Mouse (Mus musculus) cerebellum, adult (tissue): ENCODE measurements at regions not wholly inside any gene's neighbourhood (a gene's known extent, or its start where the extent isn't known, plus 50 kb on each side); places are given as distances from the start of the nearest gene placed in this dataset.

ENCODE experiments used
- ATAC-seq: cut with Nextera tagmentation; 2 replicates; pipeline ENCODE4 v1.9.2; 2017; ENCODE audit warnings: mild to moderate bottlenecking, moderate library complexity, mixed read lengths; ENCODE audit not compliant: insufficient number of reproducible peaks, low FRiP score, low TSS enrichment

GRCm38 (mm10) chr4:152767372-152767771 lies 289.7 kb upstream of the Kcnab2 start:
- ATAC-seq = no peak

- no peak for ATAC-seq
Observed at GRCm38 (mm10) chr4:152763116-152763515, 285.4 kb upstream of the Kcnab2 start.

- ATAC-seq = no peak
Observed at GRCm38 (mm10) chr4:152762576-152762975, 284.9 kb upstream of the Kcnab2 start.

- 0 out of 2 replicates have a peak, but pooled peaks have one; percentile 10 for ATAC-seq
Observed at GRCm38 (mm10) chr4:152757191-152757590, 279.5 kb upstream of the Kcnab2 start.

GRCm38 (mm10) chr4:152756535-152756934 lies 278.9 kb upstream of the Kcnab2 start:
- ATAC-seq = peak; percentile 62; the same call in 1 of the 2 replicates

GRCm38 (mm10) chr4:152755756-152756155 lies 278.1 kb upstream of the Kcnab2 start:
- no peak for ATAC-seq

GRCm38 (mm10) chr4:152744366-152744765 lies 266.7 kb upstream of the Kcnab2 start:
- no peak for ATAC-seq

GRCm38 (mm10) chr4:152733017-152733416 lies 255.3 kb upstream of the Kcnab2 start:
- no peak for ATAC-seq

GRCm38 (mm10) chr4:152731988-152732387 lies 254.3 kb upstream of the Kcnab2 start:
- ATAC-seq = no peak

- no peak for ATAC-seq
Observed at GRCm38 (mm10) chr4:152731082-152731720, 253.5 kb upstream of the Kcnab2 start.

- ATAC-seq = no peak
Observed at GRCm38 (mm10) chr4:152729421-152729820, 251.8 kb upstream of the Kcnab2 start.

- ATAC-seq = no peak
Observed at GRCm38 (mm10) chr4:152725881-152726280, 248.2 kb upstream of the Kcnab2 start.

- no peak for ATAC-seq
Observed at GRCm38 (mm10) chr4:152725423-152725822, 247.8 kb upstream of the Kcnab2 start.

GRCm38 (mm10) chr4:152724741-152725140 lies 247.1 kb upstream of the Kcnab2 start:
- no peak for ATAC-seq

- ATAC-seq = no peak
Observed at GRCm38 (mm10) chr4:152724026-152724425, 246.4 kb upstream of the Kcnab2 start.

- no peak for ATAC-seq
Observed at GRCm38 (mm10) chr4:152720528-152720927, 242.9 kb upstream of the Kcnab2 start.

- ATAC-seq = no peak
Observed at GRCm38 (mm10) chr4:152719416-152720127, 241.9 kb upstream of the Kcnab2 start.

- ATAC-seq = no peak
Observed at GRCm38 (mm10) chr4:152710339-152710738, 232.7 kb upstream of the Kcnab2 start.

- ATAC-seq = no peak
Observed at GRCm38 (mm10) chr4:152700217-152700616, 222.5 kb upstream of the Kcnab2 start.

GRCm38 (mm10) chr4:152697247-152697960 lies 219.7 kb upstream of the Kcnab2 start:
- ATAC-seq = no peak

- ATAC-seq = no peak
Observed at GRCm38 (mm10) chr4:152691735-152692134, 214.1 kb upstream of the Kcnab2 start.
